Comparison of ENCODE assay signal across 8 mouse cellular contexts in the genomic region with DNA sequence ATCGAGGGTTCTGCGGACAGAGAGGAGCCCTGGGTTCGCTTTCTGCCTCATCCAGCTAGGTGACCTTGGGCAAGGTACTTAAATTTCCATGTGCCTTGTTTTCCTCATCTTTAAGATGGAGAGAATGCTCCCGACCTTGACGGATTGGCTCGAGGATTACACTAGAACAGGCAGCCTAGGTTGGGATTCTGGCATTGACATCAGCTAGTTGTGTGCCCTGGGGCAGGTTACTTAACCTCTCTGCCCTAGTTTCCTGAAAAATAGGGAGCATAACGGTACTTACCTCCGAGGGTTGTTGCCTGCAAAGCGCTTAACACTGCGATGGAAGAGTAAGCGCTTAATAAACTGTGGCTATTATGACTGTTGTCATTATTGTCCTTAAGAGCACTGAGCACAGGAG. TPM values are rescaled to one million over a fixed set of nuclear protein-coding genes. Genes with fewer than 3 reads are reported as not detected.
DNase-seq lines count a peak whose midpoint lies in the region; ATAC-seq and TF ChIP-seq lines count a peak whose summit lies in the region.

No protein-coding gene starts in this region.

- H3K27me3 ChIP-seq in heart, embryonic 15.5 days: peaks cover 23% of the 10 kb centered on the region
- H3K27me3 ChIP-seq in CH12.LX (replicated peaks): peaks cover 29% of the 10 kb centered on the region
- peaks cover 59% of the 10 kb centered on the region for H3K27me3 ChIP-seq in forebrain, embryonic 12.5 days
- H3K27me3 ChIP-seq in liver, embryonic 16.5 days (ENCODE audit: control insufficient read depth, insufficient read depth, low read depth, low read length): peaks cover 47% of the 10 kb centered on the region

- TF ChIP-seq EP300 in CH12.LX (IDR thresholded peaks at IDR 0.05; ENCODE audit: low read length): no peak

- no peak for TF ChIP-seq CTCF in CH12.LX (conservative IDR thresholded peaks at IDR 0.05 in 1 of 2, IDR thresholded peaks at IDR 0.05 in 1 of 2; ENCODE audit: low read depth in 2 of 2, low read length in 2 of 2)

- H3K4me1 ChIP-seq in heart, embryonic 15.5 days (replicated peaks): peaks cover 32% of the 10 kb centered on the region
- peaks cover 5 to 16% of the 10 kb centered on the region in 2 experiments for H3K4me1 ChIP-seq in CH12.LX (ENCODE audit: control insufficient read depth in 1 of 2, insufficient read depth in 2 of 2)
- peaks cover 26% of the 10 kb centered on the region for H3K4me1 ChIP-seq in forebrain, embryonic 12.5 days
- peaks cover 15% of the 10 kb centered on the region for H3K4me1 ChIP-seq in liver, embryonic 16.5 days (ENCODE audit: control insufficient read depth, low read depth, low read length)

- no peaks in the 10 kb centered on the region for H3K79me2 ChIP-seq in CH12.LX (replicated peaks; ENCODE audit: control insufficient read depth, extremely low read depth, insufficient read depth, poor library complexity, severe bottlenecking)

- no peaks in the 10 kb centered on the region for H3K36me3 ChIP-seq in heart, embryonic 15.5 days
- H3K36me3 ChIP-seq in CH12.LX (replicated peaks in 1 of 2; ENCODE audit: control insufficient read depth in 1 of 2, insufficient read depth in 1 of 2, low read length in 1 of 2): no peaks in the 10 kb centered on the region
- H3K36me3 ChIP-seq in forebrain, embryonic 12.5 days (replicated peaks): no peaks in the 10 kb centered on the region
- H3K36me3 ChIP-seq in liver, embryonic 16.5 days (ENCODE audit: control insufficient read depth, insufficient read depth): no peaks in the 10 kb centered on the region

- no peak for TF ChIP-seq POLR2A in CH12.LX (IDR thresholded peaks at IDR 0.05; ENCODE audit: low read depth, low read length)

- no peaks in the 10 kb centered on the region for H3K9me3 ChIP-seq in heart, embryonic 15.5 days (replicated peaks)
- peaks cover 6% of the 10 kb centered on the region for H3K9me3 ChIP-seq in CH12.LX (replicated peaks; ENCODE audit: low read length)
- H3K9me3 ChIP-seq in forebrain, embryonic 12.5 days: no peaks in the 10 kb centered on the region
- H3K9me3 ChIP-seq in liver, embryonic 16.5 days (replicated peaks; ENCODE audit: control insufficient read depth, low read length): no peaks in the 10 kb centered on the region

- TF ChIP-seq RAD21 in CH12.LX (IDR thresholded peaks at IDR 0.05; ENCODE audit: low read depth, low read length): no peak

- peak overlapping the region; percentile 54 for H3K9ac ChIP-seq in heart, embryonic 15.5 days
- peak overlapping the region; percentile 54 for H3K9ac ChIP-seq in CH12.LX (ENCODE audit: insufficient read depth, low read depth)
- H3K9ac ChIP-seq in forebrain, embryonic 12.5 days: peak overlapping the region; percentile 67
- no peak overlapping the region for H3K9ac ChIP-seq in liver, embryonic 16.5 days (ENCODE audit: low read depth, low read length)

- dilution Hi-C loops in CH12.LX (cut with MboI; ENCODE audit: extremely low pct_ligation_motif_present, extremely low pct_unique_long_range_greater_than_20kb, low sequenced_read_pairs): no loop called here

- in situ Hi-C loops in CH12.LX (cut with MboI; ENCODE audit: low pct_ligation_motif_present, low pct_unique_long_range_greater_than_20kb, low sequenced_read_pairs): loop anchor here (5.0 to 10.0 kb wide), 2 partner anchors 72 to 386 kb away; no protein-coding TSS in a partner anchor

- DNase-seq in heart, postnatal 25 days (ENCODE audit: low spot score): no peak
- no peak for DNase-seq in CH12.LX (ENCODE audit: extremely low read depth)
- DNase-seq in spleen, postnatal 36 days (ENCODE audit: low spot score in 2 of 2): no peak
- DNase-seq in cerebellum, adult 9-11 months: no peak

- intact Hi-C loops in heart, postnatal 25 days (cut with DNase I): loop anchor here (1.0 to 5.0 kb wide), 4 partner anchors 72 to 132 kb away; partner anchors contain the start of gene Chrm4

- ATAC-seq in heart, embryonic 15.5 days (replicated peaks; ENCODE audit: insufficient number of reproducible peaks, insufficient read depth, low FRiP score, low read depth): no peak; the same call in 1 of the 2 replicates
- no peak for ATAC-seq in forebrain, embryonic 12.5 days (ENCODE audit: low FRiP score)
- no peak for ATAC-seq in liver, embryonic 16.5 days (ENCODE audit: low read depth)
- no peak for ATAC-seq in frontal cortex, adult (ENCODE audit: low TSS enrichment)

- H3K4me3 ChIP-seq in heart, embryonic 15.5 days: peak overlapping the region; percentile 62
- peak overlapping the region; percentile 55 to 71 (median 64) for H3K4me3 ChIP-seq in CH12.LX (replicated peaks in 1 of 3; ENCODE audit: low read depth in 2 of 3, low read length in 2 of 3, poor library complexity in 1 of 3)
- peak overlapping the region; percentile 64 for H3K4me3 ChIP-seq in forebrain, embryonic 12.5 days (replicated peaks)
- H3K4me3 ChIP-seq in liver, embryonic 16.5 days (ENCODE audit: low read depth, low read length): peak overlapping the region; percentile 58

- 4% methylated on average over 11 of the region's 11 CpGs for WGBS in heart, embryonic 15.5 days
- WGBS in forebrain, embryonic 12.5 days: 2% methylated on average over 11 of the region's 11 CpGs
- 2% methylated on average over 11 of the region's 11 CpGs for WGBS in liver, embryonic 16.5 days (ENCODE audit: insufficient replicate concordance)

- no peak overlapping the region for H3K27ac ChIP-seq in heart, embryonic 15.5 days
- no peak overlapping the region for H3K27ac ChIP-seq in CH12.LX (ENCODE audit: insufficient read depth, low read depth)
- no peak overlapping the region for H3K27ac ChIP-seq in forebrain, embryonic 12.5 days
- H3K27ac ChIP-seq in liver, embryonic 16.5 days (ENCODE audit: low read length): no peak overlapping the region

- H3K4me2 ChIP-seq in heart, embryonic 15.5 days: peak overlapping the region; percentile 98
- H3K4me2 ChIP-seq in CH12.LX (ENCODE audit: insufficient read depth, low read depth, poor library complexity, severe bottlenecking): peak overlapping the region; percentile 73
- peak overlapping the region; percentile 91 for H3K4me2 ChIP-seq in forebrain, embryonic 12.5 days
- H3K4me2 ChIP-seq in liver, embryonic 16.5 days (ENCODE audit: low read depth, low read length): peak overlapping the region; percentile 72

TF ChIP-seq in CH12.LX, 34 proteins besides CTCF, POLR2A, EP300 and RAD21:
- TF ChIP-seq JUND (conservative IDR thresholded peaks at IDR 0.05; ENCODE audit: low read depth, low read length): no peak
- TF ChIP-seq ETS1 (conservative IDR thresholded peaks at IDR 0.05; ENCODE audit: low read depth, low read length): no peak
- no peak for TF ChIP-seq MAX (IDR thresholded peaks at IDR 0.05; ENCODE audit: low read length)
- TF ChIP-seq MAFK (IDR thresholded peaks at IDR 0.05; ENCODE audit: insufficient replicate concordance, low read length): no peak
- no peak for TF ChIP-seq ZC3H11A (IDR thresholded peaks at IDR 0.05; ENCODE audit: low read depth, low read length)
- no peak for TF ChIP-seq JUN (IDR thresholded peaks at IDR 0.05; ENCODE audit: insufficient read depth, low read depth, low read length)
- TF ChIP-seq NRF1 (IDR thresholded peaks at IDR 0.05; ENCODE audit: low read depth, low read length): no peak
- TF ChIP-seq ELF1 (IDR thresholded peaks at IDR 0.05; ENCODE audit: low read depth, low read length): no peak
- no peak for TF ChIP-seq POLR2AphosphoS2 (IDR thresholded peaks at IDR 0.05; ENCODE audit: low read depth, low read length)
- no peak for TF ChIP-seq USF1 (IDR thresholded peaks at IDR 0.05; ENCODE audit: low read depth, low read length)
- no peak for TF ChIP-seq USF2 (conservative IDR thresholded peaks at IDR 0.05; ENCODE audit: low read depth, low read length)
- no peak for TF ChIP-seq MEF2A (IDR thresholded peaks at IDR 0.05; ENCODE audit: borderline replicate concordance, low read depth, low read length)
- no peak for TF ChIP-seq IRF4 (IDR thresholded peaks at IDR 0.05; ENCODE audit: low read depth, low read length)
- no peak for TF ChIP-seq MXI1 (IDR thresholded peaks at IDR 0.05; ENCODE audit: low read depth, low read length)
- no peak for TF ChIP-seq TCF12 (IDR thresholded peaks at IDR 0.05; ENCODE audit: low read depth, low read length)
- no peak for TF ChIP-seq MYC (IDR thresholded peaks at IDR 0.05; ENCODE audit: low read depth, low read length)
- TF ChIP-seq E2F4 (IDR thresholded peaks at IDR 0.05; ENCODE audit: insufficient replicate concordance, low read depth, low read length): no peak

RNA-seq across cellular contexts. Expression of gene Phf21a, which starts 34.0 kb away (rescaled TPM):
- 15.0 and 21.6 TPM in 2 replicates for polyA plus RNA-seq in heart, embryonic 15.5 days (2015; fragmentation: Nextera tagmentation; extraction: Ambion mirVana)
- 10 to 100 TPM; 26.2 to 37.6 TPM for total RNA-seq in heart, postnatal 25 days (2021)
- 12.0 and 12.3 TPM in 2 replicates for total RNA-seq in CH12.LX (2012; rRNA removed)
- total RNA-seq in CH12.LX (2014; rRNA removed): 8.8 and 10.2 TPM in 2 replicates
- 24.5 and 28.0 TPM in 2 replicates for polyA plus RNA-seq in CH12.LX (2012; ENCODE audit: insufficient read length, low read depth)
- 43.7 and 44.1 TPM in 2 replicates for polyA plus RNA-seq in forebrain, embryonic 12.5 days (2016; fragmentation: Nextera tagmentation; extraction: Ambion mirVana)
- 2.8 and 3.8 TPM in 2 replicates for polyA plus RNA-seq in liver, embryonic 16.5 days (2015; fragmentation: Nextera tagmentation; extraction: Ambion mirVana)

RNA-seq across cellular contexts. Expression of gene Creb3l1, which starts 34.6 kb away (rescaled TPM):
- polyA plus RNA-seq in heart, embryonic 15.5 days (2015; fragmentation: Nextera tagmentation; extraction: Ambion mirVana): 7.5 and 11.2 TPM in 2 replicates
- total RNA-seq in heart, postnatal 25 days (2021): 1 to 10 TPM; 4.5 to 6.8 TPM
- 0.29 and 0.59 TPM in 2 replicates for total RNA-seq in CH12.LX (2012; rRNA removed)
- total RNA-seq in CH12.LX (2014; rRNA removed): 0.08 and 0.27 TPM in 2 replicates
- polyA plus RNA-seq in CH12.LX (2012; ENCODE audit: insufficient read length, low read depth): 1.5 and 2.0 TPM in 2 replicates
- 1.4 and 1.5 TPM in 2 replicates for polyA plus RNA-seq in forebrain, embryonic 12.5 days (2016; fragmentation: Nextera tagmentation; extraction: Ambion mirVana)
- 0.72 and 1.3 TPM in 2 replicates for polyA plus RNA-seq in liver, embryonic 16.5 days (2015; fragmentation: Nextera tagmentation; extraction: Ambion mirVana)
